In genomic region chr11:101094930-101095313, GRCm38 (mm10) we compare ENCODE assay signal across 8 mouse cellular contexts. TPM values are rescaled to one million over a fixed set of nuclear protein-coding genes. Genes with fewer than 3 reads are reported as not detected.
A peak's percentile ranks its signal among the peaks of the same experiment; 100 is the strongest.
DNase-seq lines count a peak whose midpoint lies in the region; ATAC-seq and TF ChIP-seq lines count a peak whose summit lies in the region.

No protein-coding gene starts in this region.

- no peaks in the 10 kb centered on the region for H3K9me3 ChIP-seq in heart, embryonic 11.5 days (replicated peaks; ENCODE audit: control insufficient read depth, low read length)
- H3K9me3 ChIP-seq in ES-E14 (ENCODE audit: control insufficient read depth, insufficient read depth, low read depth, low read length), result no peaks in the 10 kb centered on the region
- H3K9me3 ChIP-seq in heart, postnatal 0 days (replicated peaks; ENCODE audit: control insufficient read depth, low read length), result no peaks in the 10 kb centered on the region

- no peaks in the 10 kb centered on the region for H3K27me3 ChIP-seq in heart, embryonic 11.5 days (ENCODE audit: control insufficient read depth, insufficient read depth, low read length)
- no peaks in the 10 kb centered on the region for H3K27me3 ChIP-seq in heart, postnatal 0 days (ENCODE audit: control insufficient read depth, insufficient read depth, low read length)

- 0 out of 2 replicates have a peak, but pooled peaks have one; percentile 10 for ATAC-seq in heart, embryonic 11.5 days (replicated peaks; ENCODE audit: insufficient number of reproducible peaks, low FRiP score, low TSS enrichment)
- ATAC-seq in heart, postnatal 0 days (ENCODE audit: insufficient read depth, low read depth), result no peak
- peak; percentile 16; the same call in 1 of the 2 replicates for ATAC-seq in megakaryocyte-erythroid progenitor cell, adult 5-6 weeks (replicated peaks; ENCODE audit: low FRiP score, low TSS enrichment, poor library complexity, severe bottlenecking)

- no peak for TF ChIP-seq EP300 in heart, postnatal 0 days (IDR thresholded peaks at IDR 0.05; ENCODE audit: low read depth)

- 0 out of 2 replicates have a peak overlapping the region, but pooled peaks have one; percentile 96 for H3K27ac ChIP-seq in heart, embryonic 11.5 days (ENCODE audit: low read depth, low read length)
- peak overlapping the region; percentile 24; the same call in 1 of the 2 replicates for H3K27ac ChIP-seq in ES-E14 (ENCODE audit: insufficient read depth, low read depth, low read length, poor library complexity, severe bottlenecking)
- peak overlapping the region; percentile 100; the same call in 1 of the 2 replicates for H3K27ac ChIP-seq in heart, postnatal 0 days (ENCODE audit: low read depth)

- H3K9ac ChIP-seq in heart, embryonic 11.5 days (ENCODE audit: low read depth, low read length), result peak overlapping the region; percentile 83
- H3K9ac ChIP-seq in ES-E14 (ENCODE audit: insufficient read depth, low read depth, low read length, poor library complexity, severe bottlenecking), result peak overlapping the region; percentile 91
- peak overlapping the region; percentile 86; the same call in 1 of the 2 replicates for H3K9ac ChIP-seq in heart, postnatal 0 days (replicated peaks; ENCODE audit: low read depth, low read length)

- H3K4me3 ChIP-seq in heart, embryonic 11.5 days (ENCODE audit: low read depth, low read length), result peak overlapping the region; percentile 76
- peak overlapping the region; percentile 82 to 91 for H3K4me3 ChIP-seq in ES-E14 (ENCODE audit: insufficient read depth in 1 of 2, low read depth in 1 of 2, low read length in 2 of 2, poor library complexity in 1 of 2, severe bottlenecking in 1 of 2)
- H3K4me3 ChIP-seq in heart, postnatal 0 days (ENCODE audit: low read depth, low read length), result peak overlapping the region; percentile 79

- under 1% methylated on average over 18 of the region's 18 CpGs for WGBS in heart, embryonic 11.5 days (ENCODE audit: insufficient replicate concordance)
- 1% methylated on average over 18 of the region's 18 CpGs for WGBS in heart, postnatal 0 days

- no peak for TF ChIP-seq CTCF in heart, postnatal 0 days (IDR thresholded peaks at IDR 0.05; ENCODE audit: low read depth)

- no peak for DNase-seq in heart, postnatal 10 days
- no peak for DNase-seq in ES-E14 (ENCODE audit: low read depth, low spot score)
- DNase-seq in heart, postnatal 0 days (ENCODE audit: low spot score), result no peak
- no peak for DNase-seq in urinary bladder, postnatal 10 days (ENCODE audit: low spot score)
- DNase-seq in adrenal gland, adult 2 months, result no peak
- DNase-seq in frontal cortex, postnatal 10 days (ENCODE audit: low spot score in 2 of 2), result no peak

- H3K4me1 ChIP-seq in heart, embryonic 11.5 days (ENCODE audit: control insufficient read depth, insufficient read depth, low read length), result peaks cover 8% of the 10 kb centered on the region; the same call in 1 of the 2 replicates
- H3K4me1 ChIP-seq in ES-E14 (ENCODE audit: control insufficient read depth in 2 of 2, insufficient read depth in 2 of 2, low read length in 2 of 2, poor library complexity in 1 of 2), result peaks cover 0 to 3% of the 10 kb centered on the region in 2 experiments; a peak in 1 of 4 replicates
- H3K4me1 ChIP-seq in heart, postnatal 0 days (ENCODE audit: control insufficient read depth, insufficient read depth), result no peaks in the 10 kb centered on the region; the same call in 1 of the 2 replicates

- H3K36me3 ChIP-seq in heart, embryonic 11.5 days (ENCODE audit: control insufficient read depth, insufficient read depth, low read length), result peaks cover 43% of the 10 kb centered on the region
- H3K36me3 ChIP-seq in ES-E14 (ENCODE audit: control insufficient read depth, insufficient read depth, low read length, poor library complexity, severe bottlenecking), result peaks cover 43% of the 10 kb centered on the region
- H3K36me3 ChIP-seq in heart, postnatal 0 days (replicated peaks; ENCODE audit: control insufficient read depth, insufficient read depth, low read length), result peaks cover 71% of the 10 kb centered on the region

- H3K4me2 ChIP-seq in heart, embryonic 11.5 days, result peak overlapping the region; percentile 73
- peak overlapping the region; percentile 88 for H3K4me2 ChIP-seq in heart, postnatal 0 days (ENCODE audit: low read depth, low read length)

- in situ Hi-C loops in ES-E14 (cut with MboI; ENCODE audit: low sequenced_read_pairs in 2 of 2, unreplicated experiment in 2 of 2), result no loop called here

- intact Hi-C loops in heart, postnatal 10 days (cut with DNase I), result loop anchor here (1.0 to 10.0 kb wide), 2 partner anchors 79 to 210 kb away; partner anchors contain the start of gene Becn1

TF ChIP-seq in ES-E14, 5 proteins besides CTCF, POLR2A, EP300 and RAD21:
- TF ChIP-seq ZC3H11A (IDR thresholded peaks at IDR 0.05; ENCODE audit: borderline replicate concordance, low read depth, low read length), result no peak
- no peak for TF ChIP-seq CHD2 (IDR thresholded peaks at IDR 0.05; ENCODE audit: low read depth, low read length)
- TF ChIP-seq MAFK (IDR thresholded peaks at IDR 0.05; ENCODE audit: insufficient read depth, low read depth, low read length), result no peak
- TF ChIP-seq HCFC1 (IDR thresholded peaks at IDR 0.05; ENCODE audit: borderline replicate concordance, insufficient read depth, low read length), result no peak
- TF ChIP-seq ZNF384 (IDR thresholded peaks at IDR 0.05; ENCODE audit: low read depth, low read length), result no peak

RNA-seq across cellular contexts. Expression of gene Psmc3ip, which starts 0.3 kb away (rescaled TPM):
- 23.1 and 27.5 TPM in 2 replicates for polyA plus RNA-seq in heart, embryonic 11.5 days (2014; fragmentation: Nextera tagmentation; extraction: Ambion mirVana)
- total RNA-seq in heart, postnatal 10 days (2021), result 1 to 10 TPM; 5.0 to 5.6 TPM
- 20.6 and 31.5 TPM in 2 replicates for total RNA-seq in ES-E14 (2012; rRNA removed)
- total RNA-seq in heart, postnatal 0 days (2014; rRNA removed; ENCODE audit: low replicate concordance), result 1.2 and 7.3 TPM in 2 replicates
- polyA plus RNA-seq in heart, postnatal 0 days (2015; fragmentation: Nextera tagmentation; extraction: Ambion mirVana), result 10.3 and 12.0 TPM in 2 replicates
- total RNA-seq in megakaryocyte-erythroid progenitor cell, adult 5-6 weeks (2014; fragmentation: Nextera tagmentation), result 26.2 and 65.9 TPM in 2 replicates
- total RNA-seq in megakaryocyte-erythroid progenitor cell, adult 5-6 weeks (2017), result 38.0 and 79.3 TPM in 2 replicates
- total RNA-seq in adrenal gland, adult 2 months (2021), result 1 to 10 TPM; 3.6 to 5.9 TPM
- 0.38 and 0.71 TPM in 2 replicates for polyA plus RNA-seq in adrenal gland, adult 2 months (2012; rRNA removed)

RNA-seq across cellular contexts. Expression of gene Mlx, which starts 7.8 kb away (rescaled TPM):
- polyA plus RNA-seq in heart, embryonic 11.5 days (2014; fragmentation: Nextera tagmentation; extraction: Ambion mirVana), result 34.5 and 36.0 TPM in 2 replicates
- 10 to 100 TPM; 14.1 to 18.1 TPM for total RNA-seq in heart, postnatal 10 days (2021)
- 30.7 and 42.0 TPM in 2 replicates for total RNA-seq in ES-E14 (2012; rRNA removed)
- 21.8 and 46.6 TPM in 2 replicates for total RNA-seq in heart, postnatal 0 days (2014; rRNA removed; ENCODE audit: low replicate concordance)
- polyA plus RNA-seq in heart, postnatal 0 days (2015; fragmentation: Nextera tagmentation; extraction: Ambion mirVana), result 26.7 and 29.0 TPM in 2 replicates
- total RNA-seq in megakaryocyte-erythroid progenitor cell, adult 5-6 weeks (2014; fragmentation: Nextera tagmentation), result 46.8 and 53.3 TPM in 2 replicates
- total RNA-seq in megakaryocyte-erythroid progenitor cell, adult 5-6 weeks (2017), result 34.5 and 74.8 TPM in 2 replicates
- 10 to 100 TPM; 57.8 to 72.3 TPM for total RNA-seq in adrenal gland, adult 2 months (2021)
- polyA plus RNA-seq in adrenal gland, adult 2 months (2012; rRNA removed), result 36.3 and 42.4 TPM in 2 replicates

RNA-seq across cellular contexts. Expression of gene Coasy, which starts 12.6 kb away (rescaled TPM):
- polyA plus RNA-seq in heart, embryonic 11.5 days (2014; fragmentation: Nextera tagmentation; extraction: Ambion mirVana), result 29.6 and 34.3 TPM in 2 replicates
- total RNA-seq in heart, postnatal 10 days (2021), result 10 to 100 TPM; 18.7 to 21.4 TPM
- 21.9 and 22.9 TPM in 2 replicates for total RNA-seq in ES-E14 (2012; rRNA removed)
- total RNA-seq in heart, postnatal 0 days (2014; rRNA removed; ENCODE audit: low replicate concordance), result 44.6 and 64.1 TPM in 2 replicates
- polyA plus RNA-seq in heart, postnatal 0 days (2015; fragmentation: Nextera tagmentation; extraction: Ambion mirVana), result 26.8 and 26.9 TPM in 2 replicates
- total RNA-seq in megakaryocyte-erythroid progenitor cell, adult 5-6 weeks (2014; fragmentation: Nextera tagmentation), result 27.3 and 30.7 TPM in 2 replicates
- 15.1 and 17.2 TPM in 2 replicates for total RNA-seq in megakaryocyte-erythroid progenitor cell, adult 5-6 weeks (2017)
- 10 to 100 TPM; 86.9 to 90.5 TPM for total RNA-seq in adrenal gland, adult 2 months (2021)
- polyA plus RNA-seq in adrenal gland, adult 2 months (2012; rRNA removed), result 178 and 187 TPM in 2 replicates

RNA-seq across cellular contexts. Expression of gene Hsd17b1, which starts 16.7 kb away (rescaled TPM):
- polyA plus RNA-seq in heart, embryonic 11.5 days (2014; fragmentation: Nextera tagmentation; extraction: Ambion mirVana), result 0.11 TPM in 1 of 2 replicates, not detected in the other
- total RNA-seq in heart, postnatal 10 days (2021), result under 1 TPM in 1 of 2 experiments, not detected in 1; 0.45 TPM
- total RNA-seq in ES-E14 (2012; rRNA removed), result 2.4 and 3.4 TPM in 2 replicates
- not detected in 2 replicates for total RNA-seq in heart, postnatal 0 days (2014; rRNA removed; ENCODE audit: low replicate concordance)
- polyA plus RNA-seq in heart, postnatal 0 days (2015; fragmentation: Nextera tagmentation; extraction: Ambion mirVana), result 0.08 TPM in 1 of 2 replicates, not detected in the other
- total RNA-seq in megakaryocyte-erythroid progenitor cell, adult 5-6 weeks (2014; fragmentation: Nextera tagmentation), result not detected in 2 replicates
- total RNA-seq in megakaryocyte-erythroid progenitor cell, adult 5-6 weeks (2017), result not detected in 2 replicates
- total RNA-seq in adrenal gland, adult 2 months (2021), result 1 to 10 TPM; 1.1 to 2.5 TPM
- 2.1 and 2.3 TPM in 2 replicates for polyA plus RNA-seq in adrenal gland, adult 2 months (2012; rRNA removed)

RNA-seq across cellular contexts. Expression of gene Retreg3, which starts 24.8 kb away (rescaled TPM):
- 5.5 and 9.2 TPM in 2 replicates for polyA plus RNA-seq in heart, embryonic 11.5 days (2014; fragmentation: Nextera tagmentation; extraction: Ambion mirVana)
- total RNA-seq in heart, postnatal 10 days (2021), result 10 to 100 TPM; 37.6 to 41.6 TPM
- 60.4 and 65.2 TPM in 2 replicates for total RNA-seq in ES-E14 (2012; rRNA removed)
- 44.8 and 47.6 TPM in 2 replicates for total RNA-seq in heart, postnatal 0 days (2014; rRNA removed; ENCODE audit: low replicate concordance)
- polyA plus RNA-seq in heart, postnatal 0 days (2015; fragmentation: Nextera tagmentation; extraction: Ambion mirVana), result 11.3 and 11.7 TPM in 2 replicates
- 17.0 and 20.6 TPM in 2 replicates for total RNA-seq in megakaryocyte-erythroid progenitor cell, adult 5-6 weeks (2014; fragmentation: Nextera tagmentation)
- 29.3 and 36.7 TPM in 2 replicates for total RNA-seq in megakaryocyte-erythroid progenitor cell, adult 5-6 weeks (2017)
- 10 to 100 TPM; 50.7 to 50.9 TPM for total RNA-seq in adrenal gland, adult 2 months (2021)
- polyA plus RNA-seq in adrenal gland, adult 2 months (2012; rRNA removed), result 41.7 and 46.9 TPM in 2 replicates

Comparison
In these comparisons a context has a peak if more than half of its experiments do, and no peak if none do; other contexts are left out.
1. H3K27ac ChIP-seq: peak in every context shown above with its lines; median percentile 100 in heart, postnatal 0 days; 96 in heart, embryonic 11.5 days; 24 in ES-E14.